Mouse (Mus musculus) stomach, adult 2 months (tissue): Measurements from ENCODE around the gene Dpp3. TPM values are rescaled to one million over a fixed set of nuclear protein-coding genes. Genes with fewer than 3 reads are reported as not detected.

Experiments used
- polyA plus RNA-seq: library from polyadenylated mRNA; depleted of rRNA; stranded (reverse); fragments of >200 nt; gene quantifications from 2 replicates; pipeline ENCODE4 v1.2.3, GENCODE M21; 2012; rRNA removed

The Dpp3 gene
- 105 and 113 TPM in 2 replicates for polyA plus RNA-seq

DNA sequence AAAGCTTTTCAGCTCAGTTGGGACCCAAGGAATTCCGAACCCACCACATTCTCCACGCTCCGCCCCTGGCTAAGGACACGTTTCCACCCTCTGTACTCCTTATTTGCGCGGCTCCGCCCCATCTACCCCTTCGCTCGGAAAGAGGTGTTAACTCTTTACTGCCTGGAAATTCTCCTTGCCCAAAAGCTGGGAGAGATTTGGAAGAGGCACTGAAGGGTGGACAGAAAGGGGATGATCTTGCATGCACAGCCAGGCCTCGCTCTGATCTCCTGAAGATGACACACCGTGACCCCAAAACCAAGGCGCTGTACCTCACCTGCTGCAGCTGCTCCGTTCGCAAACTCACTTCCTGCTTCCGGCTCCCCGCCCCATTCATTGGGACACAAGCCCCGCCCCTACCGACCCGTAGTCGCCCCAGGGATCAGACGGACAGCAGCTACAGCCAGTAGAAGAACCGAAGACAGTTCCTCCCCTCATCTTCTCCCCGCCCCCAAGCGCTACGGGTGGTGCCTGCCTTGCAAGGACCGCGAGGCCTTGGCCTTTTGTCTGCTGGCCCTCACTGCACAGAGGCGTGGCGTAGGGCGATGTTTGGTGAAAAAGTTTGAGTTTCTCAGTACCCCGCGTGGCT is at the start of gene Dpp3:
TSS of gene Dpp3 (minus strand) at position 384 of the 628 bp plus-strand sequence.

DNA sequence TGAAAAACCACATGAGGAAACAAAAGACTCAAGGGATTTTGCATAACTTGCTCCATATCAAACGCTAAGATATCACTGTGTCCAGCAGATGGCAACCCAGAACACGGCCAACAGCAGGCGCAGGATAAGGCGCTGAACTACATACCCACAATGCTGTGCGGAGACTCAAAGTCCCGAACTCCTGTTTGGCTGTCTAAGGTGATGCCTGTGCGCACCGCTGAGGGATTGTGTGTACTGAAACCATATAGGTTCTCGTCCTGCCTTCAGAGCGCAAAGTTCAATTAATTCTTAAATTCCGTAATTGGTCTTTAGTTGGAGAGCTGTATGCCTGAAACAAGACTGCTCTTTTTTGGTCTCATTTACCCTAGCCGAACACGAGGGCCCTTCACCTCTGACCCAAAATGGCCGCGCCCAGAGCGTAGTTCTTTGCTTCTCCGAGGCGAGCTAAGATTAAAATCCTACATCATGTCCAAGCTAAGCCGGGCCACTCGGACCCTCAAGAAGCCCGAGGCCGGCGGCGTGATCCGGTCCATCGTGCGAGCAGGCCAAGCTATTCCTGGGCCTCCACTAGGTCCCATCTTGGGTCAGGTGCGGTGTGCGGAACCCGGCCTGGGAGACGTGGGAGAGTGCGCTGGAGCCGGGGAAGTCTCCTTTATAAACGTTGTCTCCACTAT is 34.0 kb upstream of the Dpp3 start, which contains the start of gene Mrpl11:
TSS of gene Mrpl11 (plus strand) at position 220 of the 674 bp plus-strand sequence.

DNA sequence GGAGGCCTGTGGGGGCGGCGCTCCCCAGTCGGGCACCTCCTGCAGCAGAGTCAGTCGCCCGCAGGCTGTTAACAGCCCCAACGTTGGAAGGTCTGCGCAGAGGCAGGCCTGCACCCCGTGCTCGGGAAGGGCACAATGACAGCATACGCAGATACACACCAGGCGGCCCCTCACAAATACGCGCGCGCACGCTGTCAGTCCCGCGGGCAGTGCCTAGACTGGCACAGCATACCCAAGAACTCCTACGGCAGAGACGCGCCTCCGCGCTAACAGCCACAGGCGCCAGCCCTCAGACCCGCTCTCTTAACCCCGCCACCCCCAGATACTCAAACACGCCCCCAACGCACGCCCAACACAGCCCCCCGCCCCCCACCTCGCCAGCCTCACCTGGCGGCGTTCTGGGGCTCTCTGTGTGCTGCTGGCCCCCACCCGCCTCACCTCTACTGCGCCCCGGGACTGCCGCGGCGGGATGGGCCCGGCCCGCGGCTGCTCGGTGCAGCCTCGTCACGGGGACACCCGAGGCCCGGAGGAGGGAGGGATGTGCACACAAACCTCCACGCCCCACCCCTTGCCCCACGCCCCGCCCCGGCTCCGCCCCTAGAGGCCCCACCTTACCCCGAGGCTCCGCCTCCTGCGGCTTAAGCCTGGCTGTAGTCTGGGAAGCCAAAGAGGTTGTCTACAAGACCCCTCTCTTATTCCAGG is 14.6 kb upstream of the Dpp3 start, which contains the start of gene Peli3:
TSS of gene Peli3 (minus strand) at position 577 of the 702 bp plus-strand sequence.

DNA sequence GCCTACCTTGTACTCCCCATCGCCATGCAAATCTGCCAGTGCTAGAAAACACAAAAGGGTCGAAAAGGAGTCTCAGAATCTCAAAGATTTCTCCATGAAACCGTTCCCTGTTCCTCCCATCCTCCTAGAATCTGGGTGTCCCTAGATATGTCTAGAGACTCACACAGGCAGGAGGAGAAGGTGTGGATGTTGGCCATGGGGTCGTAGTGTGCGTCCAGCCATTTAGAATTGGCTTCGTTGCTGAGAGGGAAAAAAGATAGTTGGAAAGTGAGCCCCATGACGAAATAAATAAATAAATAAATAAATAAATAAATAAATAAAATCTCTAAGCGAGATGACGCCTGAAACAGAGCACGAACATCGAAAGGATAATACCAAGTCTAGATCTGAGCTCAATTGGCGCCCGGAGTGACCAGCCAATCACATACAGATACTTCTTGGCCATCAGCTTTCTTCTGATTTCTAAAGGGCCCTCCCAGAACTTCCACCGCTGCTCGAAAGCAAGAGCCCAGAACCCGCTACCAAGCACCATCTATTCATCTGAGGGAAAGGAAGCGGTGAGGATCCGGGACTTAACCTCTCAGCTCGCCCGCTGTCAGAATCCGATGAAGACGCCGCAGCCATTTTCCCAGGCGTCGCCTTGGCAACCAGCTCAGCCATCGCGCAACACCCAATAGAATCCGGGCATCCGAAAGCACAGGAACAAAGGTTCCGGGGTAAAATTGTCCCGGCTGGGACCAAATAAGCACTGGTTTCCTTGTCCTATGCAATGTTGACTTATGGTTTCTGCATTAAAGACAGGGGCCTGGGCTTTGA is 21.9 kb downstream of the Dpp3 start, which contains the start of gene Bbs1:
TSS of gene Bbs1 (minus strand) at position 650 of the 816 bp plus-strand sequence.

DNA sequence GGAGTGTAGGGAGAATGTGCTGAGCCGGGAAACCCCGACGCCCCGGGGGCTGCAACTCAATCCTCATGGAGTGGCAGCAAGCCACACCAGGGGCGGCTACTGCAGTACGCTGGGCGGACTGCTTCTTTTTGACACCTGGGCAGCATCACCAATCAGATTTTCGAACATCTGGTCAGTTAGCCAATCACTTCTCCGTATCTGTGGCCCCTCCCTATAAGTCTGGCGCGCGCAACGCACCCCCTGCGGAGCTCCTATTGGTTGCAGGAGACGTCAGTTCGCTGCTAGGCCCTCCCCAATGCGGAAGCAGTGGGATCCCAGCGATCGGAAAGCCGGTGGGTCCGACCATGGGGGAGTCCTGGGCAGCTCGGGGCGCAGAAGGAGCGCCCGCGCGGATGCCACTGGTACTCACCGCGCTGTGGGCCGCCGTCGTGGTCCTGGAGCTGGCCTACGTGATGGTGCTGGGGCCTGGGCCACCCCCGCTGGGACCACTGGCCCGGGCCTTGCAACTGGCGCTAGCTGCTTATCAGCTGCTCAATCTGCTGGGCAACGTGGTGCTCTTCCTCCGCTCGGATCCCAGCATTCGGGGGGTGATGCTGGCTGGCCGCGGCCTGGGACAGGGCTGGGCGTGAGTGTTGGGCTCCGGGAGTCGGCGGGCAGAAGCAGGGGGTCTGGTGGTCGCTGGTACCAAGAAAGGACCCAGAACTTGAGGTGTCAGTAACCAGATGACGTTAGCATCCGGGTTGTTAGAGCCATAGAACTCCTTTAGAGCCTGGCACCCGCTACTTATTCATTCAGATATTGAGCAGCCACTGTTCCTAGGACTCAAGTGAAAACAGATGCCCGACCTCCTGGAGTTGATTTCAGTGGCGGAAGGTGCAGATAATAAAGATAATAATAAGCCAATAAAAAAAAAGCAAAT is 49.4 kb downstream of the Dpp3 start, which contains the start of gene Zdhhc24:
TSS of gene Zdhhc24 (plus strand) at position 264 of the 919 bp plus-strand sequence.

DNA sequence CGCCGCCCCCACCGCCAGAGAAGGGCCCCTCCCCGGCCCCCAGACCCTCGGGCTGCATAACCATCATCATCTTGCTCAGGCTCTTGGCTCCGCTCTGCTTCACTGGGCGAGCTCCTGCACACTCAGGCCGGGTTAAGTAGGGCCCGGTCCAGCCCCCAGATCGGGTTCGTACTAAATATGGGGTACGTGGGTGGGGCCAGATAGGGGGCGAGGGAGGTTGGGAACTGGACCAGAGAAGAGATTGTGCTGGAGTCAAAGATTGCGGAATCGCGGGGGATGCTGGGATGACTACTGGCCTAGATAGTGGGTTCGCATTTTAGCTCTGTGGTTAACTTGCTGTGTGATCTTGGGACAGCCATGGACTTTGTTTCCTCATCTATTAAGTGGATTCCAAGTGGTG is 50.3 kb downstream of the Dpp3 start, which contains the start of gene Actn3:
TSS of gene Actn3 (minus strand) at position 125 of the 400 bp plus-strand sequence.

Other genes with a start within 250 kb of the Dpp3 start
- gene Gm960, start 229.6 kb downstream of the Dpp3 start, polyA plus RNA-seq = 0.28 TPM in 1 of 2 replicates, not detected in the other
- 2.7 and 2.8 TPM in 2 replicates for gene Sptbn2, start 217.1 kb downstream of the Dpp3 start, polyA plus RNA-seq
- gene Rbm4b, start 171.8 kb downstream of the Dpp3 start, polyA plus RNA-seq = 1.8 and 1.9 TPM in 2 replicates
- gene Rbm4, start 134.4 kb downstream of the Dpp3 start, polyA plus RNA-seq = 7.1 and 8.2 TPM in 2 replicates
- 10.9 and 14.2 TPM in 2 replicates for gene Gm21992, start 116.7 kb downstream of the Dpp3 start, polyA plus RNA-seq
- gene Rbm14, start 116.7 kb downstream of the Dpp3 start, polyA plus RNA-seq = 32.4 and 33.3 TPM in 2 replicates
- gene Ccs, start 89.0 kb downstream of the Dpp3 start, polyA plus RNA-seq = 23.8 and 24.3 TPM in 2 replicates
- 0.02 TPM in 1 of 2 replicates, not detected in the other for gene Ccdc87, start 88.9 kb downstream of the Dpp3 start, polyA plus RNA-seq
- gene Ctsf, start 73.2 kb downstream of the Dpp3 start, polyA plus RNA-seq = 45.7 and 55.3 TPM in 2 replicates
- gene Actn3, start 50.4 kb downstream of the Dpp3 start, polyA plus RNA-seq = 1.5 and 5.9 TPM in 2 replicates
- gene Zdhhc24, start 49.6 kb downstream of the Dpp3 start, polyA plus RNA-seq = 12.6 and 15.1 TPM in 2 replicates
- gene Bbs1, start 21.7 kb downstream of the Dpp3 start, polyA plus RNA-seq = 1.3 and 1.4 TPM in 2 replicates
- 2.4 and 2.7 TPM in 2 replicates for gene Peli3, start 14.8 kb upstream of the Dpp3 start, polyA plus RNA-seq
- 5.0 and 6.0 TPM in 2 replicates for gene Mrpl11, start 33.9 kb upstream of the Dpp3 start, polyA plus RNA-seq
- 2.9 and 3.7 TPM in 2 replicates for gene Npas4, start 62.0 kb upstream of the Dpp3 start, polyA plus RNA-seq
- 4.5 and 5.5 TPM in 2 replicates for gene Slc29a2, start 95.6 kb upstream of the Dpp3 start, polyA plus RNA-seq
- 9.1 and 12.1 TPM in 2 replicates for gene B4gat1, start 110.5 kb upstream of the Dpp3 start, polyA plus RNA-seq
- 0.42 and 2.6 TPM in 2 replicates for gene AC124502.3, start 110.6 kb upstream of the Dpp3 start, polyA plus RNA-seq
- 70.6 and 73.0 TPM in 2 replicates for gene Brms1, start 113.1 kb upstream of the Dpp3 start, polyA plus RNA-seq
- 15.4 and 15.8 TPM in 2 replicates for gene Rin1, start 122.2 kb upstream of the Dpp3 start, polyA plus RNA-seq
- 17.7 and 19.4 TPM in 2 replicates for gene Cd248, start 139.8 kb upstream of the Dpp3 start, polyA plus RNA-seq
- gene Tmem151a, start 157.2 kb upstream of the Dpp3 start, polyA plus RNA-seq = 55.2 and 81.3 TPM in 2 replicates
- 124 and 160 TPM in 2 replicates for gene Yif1a, start 160.3 kb upstream of the Dpp3 start, polyA plus RNA-seq
- 1.8 and 2.7 TPM in 2 replicates for gene Cnih2, start 170.2 kb upstream of the Dpp3 start, polyA plus RNA-seq
- gene Rab1b, start 178.8 kb upstream of the Dpp3 start, polyA plus RNA-seq = 130 and 151 TPM in 2 replicates
- gene Klc2, start 190.3 kb upstream of the Dpp3 start, polyA plus RNA-seq = 22.3 and 26.2 TPM in 2 replicates